Mouse (Mus musculus): Measurements from ENCODE around the gene Iffo2. TPM values are rescaled to one million over a fixed set of nuclear protein-coding genes. Genes with fewer than 3 reads are reported as not detected.
A peak's percentile ranks its signal among the peaks of the same experiment; 100 is the strongest.

The Iffo2 gene
- polyA plus RNA-seq, 1 experiment from 2014 or later, result 15.5 TPM

DNA sequence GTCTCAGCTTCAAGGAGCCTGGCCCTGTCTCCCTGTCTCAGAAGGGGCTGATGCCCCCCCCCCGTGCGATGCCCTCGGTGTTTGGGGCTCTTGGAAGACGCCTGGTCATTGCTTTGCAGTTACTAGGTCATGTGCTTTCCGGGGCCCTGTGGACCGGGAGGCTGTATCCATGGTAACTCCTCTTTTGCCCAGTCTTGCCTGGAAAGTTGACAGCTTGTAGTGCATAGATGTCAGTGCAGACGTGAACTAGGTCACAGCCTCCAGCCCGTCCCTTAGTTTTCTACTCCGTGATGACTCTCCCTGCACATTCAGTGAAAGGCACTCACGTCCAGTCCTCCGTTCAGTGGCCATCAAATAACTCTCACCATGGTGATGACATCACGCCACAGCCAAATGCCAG lies 3.9 kb upstream of the Iffo2 start:
- ATAC-seq (no peak), DNase-seq (ENCODE audit: low read depth, low spot score) (no peak)
- TF ChIP-seq CTCF (IDR thresholded peaks at IDR 0.05), result no peak
- in situ Hi-C loops (cut with MboI; ENCODE audit: low pct_unique_long_range_greater_than_20kb), result no loop called here
- POLR2A ChIA-PET, result no interaction called here
- CTCF ChIA-PET, result no interaction called here
- no peaks in the 10 kb centered on the region for H3K27me3 ChIP-seq

DNA sequence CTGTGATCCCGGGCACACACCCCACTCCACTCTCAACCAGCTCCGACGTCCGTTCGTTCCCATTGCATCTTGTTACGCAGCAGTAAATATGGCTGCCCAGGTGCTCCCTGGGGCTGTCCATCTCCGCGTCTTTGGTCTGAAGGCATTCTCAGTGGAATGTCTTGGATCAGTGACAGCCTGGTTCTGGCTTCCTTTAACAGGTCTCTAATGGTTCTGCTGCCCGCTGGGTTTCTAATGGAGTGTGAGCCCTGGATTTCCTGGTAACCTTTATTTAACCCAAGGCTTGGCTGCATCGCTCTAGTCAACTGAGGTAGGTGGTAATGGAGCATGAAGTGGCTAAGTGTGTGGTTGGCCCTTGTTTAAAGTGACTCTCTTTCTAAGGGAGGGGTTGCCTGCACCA lies 1.7 kb downstream of the Iffo2 start:
- ATAC-seq, result no peak
- peak; percentile 42 for DNase-seq (ENCODE audit: low read depth, low spot score)
- in situ Hi-C loops (cut with MboI; ENCODE audit: low pct_unique_long_range_greater_than_20kb), result no loop called here
- ChIA-PET POLR2A (no interaction called here), CTCF (interaction anchor here (1.0 to 1.7 kb wide), 2 partner anchors 42 to 80 kb away, joined by 4 to 5 read pairs; no protein-coding TSS in a partner anchor)
- no peaks in the 10 kb centered on the region for H3K27me3 ChIP-seq
- TF ChIP-seq CTCF (IDR thresholded peaks at IDR 0.05), result no peak

DNA sequence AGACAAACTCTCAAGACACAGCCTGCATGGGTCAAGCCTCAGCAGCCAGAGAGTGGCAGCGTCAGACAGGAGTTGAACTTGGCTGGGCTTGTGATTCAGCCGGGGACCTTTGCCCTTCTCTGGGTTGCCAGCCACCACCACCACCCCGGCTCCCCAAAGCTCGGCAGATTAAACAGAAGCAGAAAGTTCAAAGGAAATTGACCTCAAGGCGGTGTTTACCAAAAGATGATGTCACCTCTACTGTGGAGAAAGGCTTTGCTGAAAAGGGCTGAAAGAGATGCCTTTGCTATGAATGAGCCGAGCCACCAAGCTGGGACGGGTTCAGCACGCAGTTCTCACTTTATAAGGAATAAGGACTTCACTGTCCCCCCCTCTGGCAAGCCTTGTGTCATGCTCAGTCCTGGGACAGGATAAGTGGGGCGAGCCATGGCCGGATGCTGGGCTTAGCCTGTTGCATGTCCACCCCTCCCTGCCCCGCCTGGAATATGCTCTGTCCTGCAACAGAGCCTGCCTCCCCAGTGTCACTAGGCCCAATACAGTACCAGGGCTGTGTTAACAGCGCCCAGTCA lies 4.9 kb downstream of the Iffo2 start:
- POLR2A ChIA-PET, result interaction anchor here (2.5 kb wide), 1 partner anchor 39 kb away, joined by 8 read pairs; no protein-coding TSS in a partner anchor
- no peak for TF ChIP-seq CTCF (IDR thresholded peaks at IDR 0.05)
- peak; percentile 81 for ATAC-seq
- in situ Hi-C loops (cut with MboI; ENCODE audit: low pct_unique_long_range_greater_than_20kb), result no loop called here
- peak; percentile 94 for DNase-seq (ENCODE audit: low read depth, low spot score)
- CTCF ChIA-PET, result interaction anchor here (3.0 kb wide), 1 partner anchor 39 kb away, joined by 10 read pairs; no protein-coding TSS in a partner anchor
- no peaks in the 10 kb centered on the region for H3K27me3 ChIP-seq

DNA sequence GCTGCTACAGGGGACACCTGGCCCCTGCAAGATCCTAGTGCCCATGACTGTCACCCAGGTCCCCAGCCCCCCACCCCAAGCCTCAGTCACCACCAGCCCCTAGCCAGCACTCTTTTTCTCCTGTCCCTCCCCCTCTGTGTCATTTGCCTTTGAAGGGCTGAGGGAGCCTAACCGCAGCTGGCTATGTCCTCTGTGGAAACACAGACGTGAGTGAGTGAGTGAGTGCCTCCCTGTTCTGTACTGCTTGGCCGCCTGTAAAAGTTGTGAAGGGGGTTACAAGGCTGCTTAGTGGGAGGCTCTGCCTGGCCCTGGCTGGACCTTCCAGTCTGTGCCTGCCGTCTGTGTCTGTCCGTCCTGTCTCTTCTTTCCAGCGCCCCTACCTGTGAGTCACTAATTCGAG lies 5.4 kb downstream of the Iffo2 start:
- ATAC-seq (peak; percentile 32), DNase-seq (ENCODE audit: low read depth, low spot score) (peak; percentile 13)
- in situ Hi-C loops (cut with MboI; ENCODE audit: low pct_unique_long_range_greater_than_20kb), result no loop called here
- ChIA-PET CTCF (interaction anchor here (3.0 kb wide), 1 partner anchor 38 kb away, joined by 10 read pairs; no protein-coding TSS in a partner anchor), POLR2A (interaction anchor here (2.5 kb wide), 1 partner anchor 39 kb away, joined by 8 read pairs; no protein-coding TSS in a partner anchor)
- H3K27me3 ChIP-seq, result no peaks in the 10 kb centered on the region
- TF ChIP-seq CTCF (IDR thresholded peaks at IDR 0.05), result no peak

DNA sequence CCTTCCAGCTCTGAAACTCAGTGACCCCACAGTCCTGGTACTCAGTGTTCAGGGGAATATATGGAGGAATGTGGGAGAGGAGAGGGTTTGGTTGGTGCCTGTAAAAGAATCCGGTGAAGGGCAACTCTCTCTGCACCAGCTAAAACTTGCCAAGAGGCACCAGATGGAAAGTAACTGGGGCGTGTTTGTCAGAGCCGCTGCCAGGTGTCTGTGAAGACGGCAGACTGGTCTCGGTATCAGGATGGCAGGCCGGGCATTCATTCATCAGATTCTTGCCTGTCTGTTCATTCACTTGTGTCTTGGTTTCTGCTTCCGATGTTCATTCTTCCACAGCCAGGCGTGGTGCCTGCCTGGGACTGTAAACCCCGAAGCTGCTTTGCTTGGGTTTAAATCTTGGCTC lies 6.4 kb downstream of the Iffo2 start:
- ChIA-PET POLR2A (interaction anchor here (0.7 kb wide), 1 partner anchor 1166 kb away, joined by 3 read pairs; no protein-coding TSS in a partner anchor), CTCF (interaction anchor here (3.0 kb wide), 1 partner anchor 37 kb away, joined by 10 read pairs; no protein-coding TSS in a partner anchor)
- in situ Hi-C loops (cut with MboI; ENCODE audit: low pct_unique_long_range_greater_than_20kb), result no loop called here
- no peaks in the 10 kb centered on the region for H3K27me3 ChIP-seq
- DNase-seq (ENCODE audit: low read depth, low spot score), result peak; percentile 17
- ATAC-seq, result no peak
- no peak for TF ChIP-seq CTCF (IDR thresholded peaks at IDR 0.05)

DNA sequence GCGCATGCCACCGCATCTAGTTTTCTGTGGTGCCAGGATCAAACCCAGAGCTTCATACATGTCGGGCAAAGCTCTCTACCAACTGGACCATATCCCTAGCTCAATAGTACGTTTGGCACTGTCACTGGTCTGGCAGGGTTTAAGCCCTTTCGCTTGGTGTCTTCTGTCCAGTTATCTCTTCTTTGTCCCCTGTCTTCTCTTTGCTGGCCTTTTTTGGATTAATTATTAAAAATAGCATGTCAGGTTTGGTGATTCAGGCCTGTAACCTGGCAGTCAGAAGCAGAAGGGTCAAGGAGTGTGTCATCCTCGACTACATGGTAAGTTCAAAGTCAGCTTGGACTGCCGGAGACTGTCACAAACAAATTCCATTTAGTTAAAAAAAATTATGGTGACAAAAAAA lies 10.4 kb downstream of the Iffo2 start:
- ATAC-seq, result no peak
- no peaks in the 10 kb centered on the region for H3K27me3 ChIP-seq
- in situ Hi-C loops (cut with MboI; ENCODE audit: low pct_unique_long_range_greater_than_20kb), result no loop called here
- POLR2A ChIA-PET, result no interaction called here
- DNase-seq (ENCODE audit: low read depth, low spot score), result no peak
- CTCF ChIA-PET, result interaction anchor here (1.0 kb wide), 1 partner anchor 19 kb away, joined by 3 read pairs; no protein-coding TSS in a partner anchor
- no peak for TF ChIP-seq CTCF (IDR thresholded peaks at IDR 0.05)

DNA sequence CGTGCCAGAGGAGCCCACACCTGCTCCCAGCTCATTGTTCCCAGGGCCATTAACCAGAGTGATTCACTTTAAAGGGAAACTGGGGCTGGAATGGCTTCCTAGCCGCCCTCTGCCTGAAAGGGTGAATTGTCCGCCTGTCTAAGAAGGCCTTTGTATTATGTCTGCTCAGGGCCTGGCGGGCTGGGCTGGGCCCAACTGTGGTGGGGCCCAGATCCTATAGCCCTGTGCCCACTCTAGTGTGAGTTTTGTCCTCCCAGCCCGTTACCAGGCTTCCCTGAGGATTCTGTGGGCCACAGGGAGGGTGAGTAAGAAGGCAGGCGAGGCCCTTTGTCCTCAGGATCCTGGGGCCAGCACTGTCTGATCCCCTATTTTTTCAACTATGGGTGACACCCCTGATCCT lies 15.4 kb downstream of the Iffo2 start:
- no peak for TF ChIP-seq CTCF (IDR thresholded peaks at IDR 0.05)
- no peak for ATAC-seq
- no peaks in the 10 kb centered on the region for H3K27me3 ChIP-seq
- in situ Hi-C loops (cut with MboI; ENCODE audit: low pct_unique_long_range_greater_than_20kb), result no loop called here
- CTCF ChIA-PET, result no interaction called here
- no peak for DNase-seq (ENCODE audit: low read depth, low spot score)
- POLR2A ChIA-PET, result no interaction called here

DNA sequence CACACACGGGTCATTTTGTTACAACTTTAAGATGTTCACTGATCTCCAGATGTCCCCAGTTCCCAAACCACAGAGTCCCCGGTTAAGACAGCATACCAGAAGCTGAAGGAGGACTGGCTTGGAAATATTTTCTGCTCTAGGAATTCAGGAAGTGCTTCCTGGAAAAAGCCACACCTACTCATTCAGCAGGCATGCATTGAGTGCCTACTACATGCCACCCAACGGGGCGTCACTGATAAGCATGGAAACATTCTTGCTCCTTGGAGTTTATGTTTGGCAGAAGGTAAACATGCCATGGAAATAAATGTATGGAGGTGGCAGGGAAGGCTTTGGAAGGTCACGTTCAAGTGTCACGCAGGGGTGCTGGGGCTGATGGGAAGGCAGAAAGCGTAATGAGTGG lies 19.1 kb downstream of the Iffo2 start:
- in situ Hi-C loops (cut with MboI; ENCODE audit: low pct_unique_long_range_greater_than_20kb), result no loop called here
- no peak for DNase-seq (ENCODE audit: low read depth, low spot score)
- ATAC-seq, result no peak
- no peaks in the 10 kb centered on the region for H3K27me3 ChIP-seq
- ChIA-PET POLR2A (no interaction called here), CTCF (no interaction called here)
- TF ChIP-seq CTCF (IDR thresholded peaks at IDR 0.05), result no peak

DNA sequence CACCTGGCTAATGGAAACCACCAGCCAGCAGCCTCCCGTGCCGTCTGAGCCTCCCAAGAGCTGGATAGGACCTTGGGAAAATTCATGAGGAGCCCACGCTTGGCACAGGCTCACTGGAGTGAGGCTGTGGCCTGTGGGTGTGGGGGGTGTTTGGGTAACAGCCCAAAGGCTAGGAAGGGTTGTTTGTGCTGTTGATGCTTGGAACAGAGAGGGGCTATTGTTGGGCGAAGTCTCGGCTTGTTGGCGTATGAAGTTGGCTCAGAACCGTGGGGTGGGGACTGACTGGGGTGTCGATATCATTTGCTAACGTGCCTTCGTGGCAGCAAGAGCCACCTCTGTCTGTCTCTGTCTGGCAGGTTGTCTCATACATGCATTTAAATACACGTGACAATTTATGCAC lies 24.9 kb downstream of the Iffo2 start:
- no peak for DNase-seq (ENCODE audit: low read depth, low spot score)
- in situ Hi-C loops (cut with MboI; ENCODE audit: low pct_unique_long_range_greater_than_20kb), result no loop called here
- no peaks in the 10 kb centered on the region for H3K27me3 ChIP-seq
- ATAC-seq, result no peak
- TF ChIP-seq CTCF (IDR thresholded peaks at IDR 0.05), result no peak
- CTCF ChIA-PET, result no interaction called here
- POLR2A ChIA-PET, result no interaction called here

DNA sequence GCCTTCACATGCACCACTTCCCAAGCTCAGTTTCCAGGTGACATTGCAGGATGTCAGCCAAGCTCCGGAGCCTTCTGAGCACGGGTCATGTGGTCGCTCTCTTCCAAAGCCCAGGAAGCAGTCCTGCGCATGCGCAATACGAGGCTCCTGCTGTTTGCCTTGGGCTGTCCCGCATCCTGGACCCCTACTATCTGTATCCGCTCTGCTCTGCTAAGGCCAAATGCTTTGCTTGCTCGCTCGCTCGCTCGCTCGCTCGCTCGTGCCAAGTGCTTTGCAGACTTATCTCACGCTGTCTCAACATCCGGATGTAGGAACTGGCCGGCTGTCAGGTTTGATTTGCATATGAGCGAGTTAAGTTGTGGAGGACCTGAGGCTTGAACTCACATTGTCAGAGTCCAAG lies 25.6 kb downstream of the Iffo2 start:
- H3K27me3 ChIP-seq, result no peaks in the 10 kb centered on the region
- DNase-seq (ENCODE audit: low read depth, low spot score) (no peak), ATAC-seq (no peak)
- in situ Hi-C loops (cut with MboI; ENCODE audit: low pct_unique_long_range_greater_than_20kb), result no loop called here
- TF ChIP-seq CTCF (IDR thresholded peaks at IDR 0.05), result no peak
- CTCF ChIA-PET, result no interaction called here
- POLR2A ChIA-PET, result no interaction called here

DNA sequence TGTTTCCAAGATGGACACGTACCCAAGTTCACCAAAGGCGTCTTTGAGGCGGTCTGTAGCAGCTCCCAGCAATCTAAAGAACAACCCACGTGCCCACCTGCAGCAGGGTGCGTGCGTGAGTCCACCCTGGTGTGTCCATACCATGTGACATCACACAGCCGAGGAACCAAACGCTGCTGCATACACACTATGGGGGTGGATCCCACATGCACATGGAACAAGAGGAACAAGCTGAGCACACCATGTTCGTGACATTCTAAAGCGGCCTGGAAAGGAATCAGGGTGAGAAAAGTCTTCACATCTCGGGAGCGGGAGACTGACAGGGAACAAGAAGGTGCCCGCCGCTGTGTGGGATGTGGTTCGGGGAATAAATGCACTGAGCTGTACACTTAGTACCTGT lies 38.0 kb downstream of the Iffo2 start:
- no peaks in the 10 kb centered on the region for H3K27me3 ChIP-seq
- DNase-seq (ENCODE audit: low read depth, low spot score), result no peak
- ChIA-PET CTCF (no interaction called here), POLR2A (no interaction called here)
- ATAC-seq, result no peak
- in situ Hi-C loops (cut with MboI; ENCODE audit: low pct_unique_long_range_greater_than_20kb), result no loop called here
- TF ChIP-seq CTCF (IDR thresholded peaks at IDR 0.05), result no peak

DNA sequence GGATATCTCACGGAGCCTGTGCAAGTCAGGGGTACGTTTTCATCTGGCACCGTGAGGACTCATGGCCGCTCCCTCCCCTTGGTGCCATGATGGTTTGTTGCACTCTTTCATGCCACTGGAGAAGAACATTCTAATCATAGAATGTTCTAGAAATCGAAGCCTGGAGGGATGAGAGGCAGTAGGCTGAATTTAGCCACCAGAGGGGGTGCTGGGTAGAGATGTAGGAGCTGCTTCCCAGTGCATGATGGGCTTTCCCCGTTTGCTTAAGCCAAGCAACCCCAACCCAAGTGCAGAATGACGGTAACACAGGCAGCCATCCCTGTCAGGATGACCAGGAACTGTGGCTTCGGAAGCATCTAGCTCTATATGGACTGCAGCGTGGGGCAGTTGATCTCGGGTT lies 40.4 kb downstream of the Iffo2 start:
- ChIA-PET POLR2A (no interaction called here), CTCF (interaction anchor here (1.3 kb wide), 1 partner anchor 41 kb away, joined by 3 read pairs; no protein-coding TSS in a partner anchor)
- ATAC-seq (no peak), DNase-seq (ENCODE audit: low read depth, low spot score) (no peak)
- H3K27me3 ChIP-seq, result no peaks in the 10 kb centered on the region
- no peak for TF ChIP-seq CTCF (IDR thresholded peaks at IDR 0.05)
- in situ Hi-C loops (cut with MboI; ENCODE audit: low pct_unique_long_range_greater_than_20kb), result no loop called here

Data from Patski (cell line).